Mouse (Mus musculus) CH12.LX (cell line): ENCODE measurements around the gene Atp1a4.

Source experiments
- E2F4 ChIP-seq: IDR thresholded peaks from 2 replicates; pipeline ENCODE4 v1.6.1; 2011; ENCODE audit warnings: low read depth, low read length, improper control_type of control experiment; ENCODE audit not compliant: insufficient replicate concordance
- GABPA ChIP-seq: IDR thresholded peaks from 2 replicates; pipeline ENCODE4 v1.6.1; 2012; ENCODE audit warnings: low read depth, low read length, improper control_type of control experiment, inconsistent platforms; ENCODE audit not compliant: insufficient replicate concordance
- POLR2A ChIP-seq: IDR thresholded peaks from 2 replicates; pipeline ENCODE4 v1.6.1; 2011; ENCODE audit warnings: low read depth, mild to moderate bottlenecking, improper control_type of control experiment, low read length
- POLR2AphosphoS2 ChIP-seq: IDR thresholded peaks from 2 replicates; pipeline ENCODE4 v1.6.1; 2011; ENCODE audit warnings: low read depth, low read length, improper control_type of control experiment
- ZC3H11A ChIP-seq: IDR thresholded peaks from 2 replicates; pipeline ENCODE4 v1.6.1; 2012; ENCODE audit warnings: low read depth, mild to moderate bottlenecking, inconsistent platforms, low read length, improper control_type of control experiment

- TF ChIP-seq POLR2AphosphoS2 (no peak), GABPA (no peak), E2F4 (no peak), POLR2A (no peak), ZC3H11A (no peak)
Measured at GRCm38 (mm10) chr1:172201967-172202880, 56.0 kb downstream of the Atp1a4 start.
